Mouse (Mus musculus): ENCODE measurements around the gene Fbxw11.
"Not testable (repeated sequence)": the region's sequence is repeated elsewhere in the genome, so short reads cannot be mapped to it uniquely, and the experiment has no call there.

Fbxw11 gene

DNA sequence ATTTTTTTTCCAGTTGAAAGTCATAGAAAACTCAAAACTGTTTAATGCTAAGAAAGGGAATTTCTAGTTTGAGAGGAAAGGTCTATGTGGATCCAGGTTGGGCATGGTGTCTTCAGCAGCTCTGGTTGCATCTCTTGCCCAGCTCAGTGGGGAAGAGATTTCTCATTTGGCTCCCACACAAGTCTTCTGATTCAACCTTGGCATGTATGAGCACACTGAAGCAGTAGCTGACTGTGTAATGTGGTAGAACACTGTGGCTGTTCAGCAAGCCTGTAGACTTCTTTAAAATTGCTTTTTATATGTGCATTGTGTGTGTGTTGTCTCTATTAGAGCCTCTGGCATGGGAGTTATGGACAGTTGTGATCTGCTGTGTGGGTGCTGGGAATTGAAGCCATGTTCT lies 24.5 kb downstream of the Fbxw11 start:
- Histone ChIP-seq H3K36me3 (ENCODE audit: insufficient read depth, low read length) (peaks cover 16% of the 10 kb centered on the region; the same call in 1 of the 2 replicates), H3K9me3 (ENCODE audit: low read length) (no peaks in the 10 kb centered on the region), H3K4me3 (replicated peaks; ENCODE audit: low read length) (no peak overlapping the region), H3K4me1 (replicated peaks; ENCODE audit: low read depth, low read length) (peaks cover 65% of the 10 kb centered on the region), H3K27me3 (ENCODE audit: insufficient read depth, low read length) (no peaks in the 10 kb centered on the region)
- TF ChIP-seq POU5F1 (IDR thresholded peaks at IDR 0.05; ENCODE audit: borderline replicate concordance, low read length) = no peak
- TF ChIP-seq NANOG (IDR thresholded peaks at IDR 0.05; ENCODE audit: borderline replicate concordance, low read length) = no peak
- TF ChIP-seq CTCF (conservative IDR thresholded peaks at IDR 0.05; ENCODE audit: low read length) = no peak

DNA sequence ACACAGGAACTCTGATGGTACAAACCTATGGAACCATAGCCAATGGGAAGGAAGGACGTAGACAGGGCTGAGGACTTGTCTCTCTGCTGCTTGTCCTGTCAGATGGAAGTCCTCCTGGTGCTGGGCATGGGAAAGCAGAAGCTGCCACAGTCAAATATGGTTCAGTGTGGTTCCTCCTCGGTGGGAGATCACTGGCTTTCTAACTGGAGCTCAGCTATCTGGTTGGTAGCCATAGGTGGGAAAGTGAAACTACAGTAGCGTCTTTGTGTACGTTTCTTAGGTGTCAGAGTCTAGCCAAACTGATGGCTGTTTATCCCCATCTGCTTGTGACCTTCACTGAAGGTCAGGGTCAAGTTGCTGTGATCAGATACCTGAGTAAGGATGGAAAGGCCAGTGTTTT lies 29.0 kb downstream of the Fbxw11 start:
- peaks cover 59% of the 10 kb centered on the region for H3K4me1 ChIP-seq (replicated peaks; ENCODE audit: low read depth, low read length)
- TF ChIP-seq CTCF (conservative IDR thresholded peaks at IDR 0.05; ENCODE audit: low read length) (no peak), NANOG (IDR thresholded peaks at IDR 0.05; ENCODE audit: borderline replicate concordance, low read length) (no peak), POU5F1 (IDR thresholded peaks at IDR 0.05; ENCODE audit: borderline replicate concordance, low read length) (no peak)

DNA sequence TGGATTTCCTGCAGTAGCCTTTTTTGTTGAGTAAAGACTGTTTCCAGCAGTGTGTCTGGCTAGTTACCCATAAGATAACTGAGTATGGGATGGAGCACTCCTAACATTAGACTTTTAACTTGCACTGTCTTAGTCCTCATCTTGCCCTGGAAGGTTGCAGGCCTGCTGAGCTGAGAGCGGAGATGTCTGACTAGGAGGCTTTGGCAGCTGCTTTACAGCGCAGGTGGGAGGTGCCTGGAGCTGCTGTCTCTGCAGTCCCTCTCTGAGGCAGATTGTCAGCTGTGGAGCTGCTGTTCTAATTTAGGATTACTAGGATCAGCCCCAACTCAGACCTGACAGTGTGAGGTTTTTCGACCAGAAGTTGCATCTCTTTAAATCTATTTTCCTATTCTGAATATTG lies 34.3 kb downstream of the Fbxw11 start:
- Histone ChIP-seq H3K4me3 (replicated peaks; ENCODE audit: low read length) (no peak overlapping the region), H3K36me3 (ENCODE audit: insufficient read depth, low read length) (no peaks in the 10 kb centered on the region), H3K9me3 (ENCODE audit: low read length) (no peaks in the 10 kb centered on the region), H3K27me3 (ENCODE audit: insufficient read depth, low read length) (no peaks in the 10 kb centered on the region), H3K4me1 (replicated peaks; ENCODE audit: low read depth, low read length) (peaks cover 72% of the 10 kb centered on the region)
- no peak for TF ChIP-seq NANOG (IDR thresholded peaks at IDR 0.05; ENCODE audit: borderline replicate concordance, low read length)
- TF ChIP-seq CTCF (conservative IDR thresholded peaks at IDR 0.05; ENCODE audit: low read length) = no peak
- no peak for TF ChIP-seq POU5F1 (IDR thresholded peaks at IDR 0.05; ENCODE audit: borderline replicate concordance, low read length)

More for the DNA sequence above, 29.0 kb downstream of the Fbxw11 start:
- no peak overlapping the region for H3K4me3 ChIP-seq (replicated peaks; ENCODE audit: low read length)
- H3K27me3 ChIP-seq (ENCODE audit: insufficient read depth, low read length) = no peaks in the 10 kb centered on the region
- H3K36me3 ChIP-seq (ENCODE audit: insufficient read depth, low read length) = peaks cover 16% of the 10 kb centered on the region; the same call in 1 of the 2 replicates
- H3K9me3 ChIP-seq (ENCODE audit: low read length) = no peaks in the 10 kb centered on the region

DNA sequence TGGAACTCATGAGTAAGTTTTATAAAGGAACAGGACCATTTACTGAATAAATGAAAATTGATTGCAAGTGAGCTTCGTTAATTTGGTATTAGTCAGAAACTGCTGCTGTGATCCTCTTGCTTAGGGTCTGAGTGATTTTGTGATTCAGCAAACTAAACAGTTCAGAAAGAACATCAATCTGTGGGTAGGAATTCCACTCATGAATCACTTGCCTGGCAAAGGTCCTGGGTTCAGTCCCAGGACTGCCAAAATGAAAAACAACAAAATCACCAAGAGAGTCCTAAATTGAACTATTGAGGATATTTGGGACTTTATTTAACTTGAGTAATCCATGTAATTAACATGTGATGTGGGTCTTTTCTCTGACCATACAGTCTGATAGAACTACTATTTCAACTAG lies 35.3 kb downstream of the Fbxw11 start:
- Histone ChIP-seq H3K36me3 (ENCODE audit: insufficient read depth, low read length) (no peaks in the 10 kb centered on the region), H3K4me3 (replicated peaks; ENCODE audit: low read length) (no peak overlapping the region), H3K4me1 (replicated peaks; ENCODE audit: low read depth, low read length) (peaks cover 71% of the 10 kb centered on the region), H3K9me3 (ENCODE audit: low read length) (no peaks in the 10 kb centered on the region), H3K27me3 (ENCODE audit: insufficient read depth, low read length) (no peaks in the 10 kb centered on the region)
- TF ChIP-seq CTCF (conservative IDR thresholded peaks at IDR 0.05; ENCODE audit: low read length) (no peak), NANOG (IDR thresholded peaks at IDR 0.05; ENCODE audit: borderline replicate concordance, low read length) (no peak), POU5F1 (IDR thresholded peaks at IDR 0.05; ENCODE audit: borderline replicate concordance, low read length) (no peak)

DNA sequence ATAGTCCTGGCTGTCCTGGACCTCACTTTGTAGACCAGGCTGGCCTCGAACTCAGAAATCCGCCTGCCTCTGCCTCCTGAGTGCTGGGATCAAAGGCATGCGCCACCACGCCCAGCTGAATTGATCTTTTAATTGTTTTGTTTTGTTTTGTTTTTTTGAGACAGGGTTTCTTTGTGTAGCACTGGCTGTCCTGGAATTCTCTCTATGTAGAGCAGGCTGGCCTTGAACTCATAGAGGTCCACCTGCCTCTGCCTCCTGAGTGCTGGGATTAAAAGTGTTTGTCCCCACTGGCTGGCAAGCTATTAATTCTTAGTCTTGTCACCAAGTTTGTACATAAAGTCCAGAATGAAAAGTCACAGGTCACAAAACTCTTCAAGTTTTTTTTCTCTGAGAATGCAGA lies 36.6 kb downstream of the Fbxw11 start:
- H3K4me3 ChIP-seq (replicated peaks; ENCODE audit: low read length); H3K36me3 ChIP-seq (ENCODE audit: insufficient read depth, low read length); H3K27me3 ChIP-seq (ENCODE audit: insufficient read depth, low read length); H3K9me3 ChIP-seq (ENCODE audit: low read length): not testable (repeated sequence)
- H3K4me1 ChIP-seq (replicated peaks; ENCODE audit: low read depth, low read length) = peaks cover 74% of the 10 kb centered on the region

DNA sequence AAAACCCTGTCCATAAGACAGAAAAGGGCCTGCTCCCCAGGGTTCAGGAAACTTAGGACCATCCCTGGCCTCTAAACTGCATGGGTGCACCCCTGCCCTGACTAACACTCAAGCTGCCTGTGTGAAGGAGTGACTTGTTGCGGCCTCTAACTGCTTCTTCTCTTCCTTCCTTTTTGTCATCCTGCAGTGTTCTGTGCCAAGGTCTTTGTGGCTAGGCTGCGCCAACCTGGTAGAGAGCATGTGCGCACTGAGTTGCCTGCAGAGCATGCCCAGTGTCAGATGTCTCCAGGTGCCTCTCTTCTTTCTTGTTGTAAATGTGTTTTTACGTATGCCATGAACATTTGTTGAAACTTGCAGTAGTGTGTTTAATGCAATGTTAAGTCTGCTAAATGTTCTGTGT lies 37.5 kb downstream of the Fbxw11 start:
- Histone ChIP-seq H3K4me1 (replicated peaks; ENCODE audit: low read depth, low read length) (peaks cover 80% of the 10 kb centered on the region), H3K9me3 (ENCODE audit: low read length) (no peaks in the 10 kb centered on the region), H3K27me3 (ENCODE audit: insufficient read depth, low read length) (no peaks in the 10 kb centered on the region), H3K4me3 (replicated peaks; ENCODE audit: low read length) (peak overlapping the region; percentile 27; the same call in 1 of the 2 replicates), H3K36me3 (ENCODE audit: insufficient read depth, low read length) (no peaks in the 10 kb centered on the region)
- TF ChIP-seq CTCF (conservative IDR thresholded peaks at IDR 0.05; ENCODE audit: low read length) (no peak), POU5F1 (IDR thresholded peaks at IDR 0.05; ENCODE audit: borderline replicate concordance, low read length) (no peak), NANOG (IDR thresholded peaks at IDR 0.05; ENCODE audit: borderline replicate concordance, low read length) (no peak)

DNA sequence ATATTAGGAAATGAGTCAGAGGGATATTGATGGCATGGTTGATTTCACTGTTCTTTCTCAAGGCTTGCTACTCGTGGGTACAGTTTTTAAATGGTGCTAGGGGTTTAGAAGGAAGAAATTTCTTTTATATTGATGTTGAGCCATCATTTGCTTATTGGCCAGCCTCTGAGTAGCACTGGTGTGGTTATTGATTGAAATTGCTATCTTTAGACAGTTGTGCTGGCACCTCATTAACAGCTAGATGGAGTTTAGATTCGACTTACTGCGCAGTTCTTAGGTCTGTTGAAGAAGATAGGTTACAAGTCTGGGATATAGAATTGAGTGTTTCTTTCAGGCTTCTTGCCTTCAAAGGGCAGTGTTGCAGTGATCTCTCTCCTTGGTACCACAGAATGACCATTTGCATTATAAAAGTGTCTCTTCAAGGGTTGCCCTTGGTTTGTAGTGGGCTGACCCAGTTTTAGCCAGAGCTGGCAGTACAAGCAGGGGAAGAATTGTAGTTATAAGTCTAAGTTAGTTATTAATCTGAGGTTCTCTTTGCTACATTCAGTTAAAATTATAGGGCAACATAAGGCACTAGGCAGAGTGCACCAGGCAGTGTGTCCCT lies 38.8 kb downstream of the Fbxw11 start:
- Histone ChIP-seq H3K36me3 (ENCODE audit: insufficient read depth, low read length) (no peaks in the 10 kb centered on the region), H3K4me3 (replicated peaks; ENCODE audit: low read length) (0 out of 2 replicates have a peak overlapping the region, but pooled peaks have one; percentile 18), H3K27me3 (ENCODE audit: insufficient read depth, low read length) (no peaks in the 10 kb centered on the region), H3K4me1 (replicated peaks; ENCODE audit: low read depth, low read length) (peaks cover 80% of the 10 kb centered on the region), H3K9me3 (ENCODE audit: low read length) (no peaks in the 10 kb centered on the region)
- TF ChIP-seq NANOG (IDR thresholded peaks at IDR 0.05; ENCODE audit: borderline replicate concordance, low read length) = 0 out of 2 replicates have a peak, but pooled peaks have one; percentile 7
- TF ChIP-seq POU5F1 (IDR thresholded peaks at IDR 0.05; ENCODE audit: borderline replicate concordance, low read length) = peak; percentile 29; the same call in 1 of the 2 replicates
- no peak for TF ChIP-seq CTCF (conservative IDR thresholded peaks at IDR 0.05; ENCODE audit: low read length)

DNA sequence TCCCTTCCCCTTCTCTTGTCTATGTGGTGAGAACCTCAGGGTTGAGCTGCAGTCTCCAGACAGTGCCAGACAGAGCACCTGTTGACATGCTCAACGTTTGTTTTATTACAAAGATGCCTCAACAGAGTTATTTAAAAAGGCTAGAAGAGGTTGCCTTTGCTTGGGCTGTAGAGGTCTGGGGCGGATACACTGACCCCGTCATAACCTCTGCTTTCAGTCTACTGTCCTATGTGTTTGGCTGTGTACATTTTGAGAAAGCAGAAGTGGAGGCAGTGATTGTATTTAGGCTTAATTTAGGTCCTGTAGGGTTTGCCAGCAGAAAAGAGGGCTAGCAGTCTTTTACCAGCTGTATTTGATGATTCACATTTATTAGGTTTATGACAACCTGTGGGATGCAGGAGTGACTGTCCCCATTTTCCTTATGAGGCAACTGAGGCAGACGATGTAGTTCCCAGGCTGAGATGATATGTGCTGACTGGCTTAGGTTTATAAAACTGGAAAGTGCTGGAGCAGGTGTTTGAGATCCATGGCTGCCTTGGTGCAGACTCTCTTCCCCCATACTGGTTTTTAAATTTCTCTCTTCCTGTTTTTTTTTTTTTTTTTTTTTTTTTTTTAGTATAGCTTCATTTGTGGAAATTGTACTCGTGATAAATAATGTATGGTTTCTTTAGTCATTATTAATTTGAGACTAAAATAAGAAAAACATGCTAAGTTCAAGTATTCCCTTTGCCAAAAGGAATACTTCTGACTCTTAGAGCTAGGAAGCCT lies 40.0 kb downstream of the Fbxw11 start:
- TF ChIP-seq POU5F1 (IDR thresholded peaks at IDR 0.05; ENCODE audit: borderline replicate concordance, low read length) (no peak), CTCF (conservative IDR thresholded peaks at IDR 0.05; ENCODE audit: low read length) (no peak), NANOG (IDR thresholded peaks at IDR 0.05; ENCODE audit: borderline replicate concordance, low read length) (no peak)
- H3K4me3 ChIP-seq (replicated peaks; ENCODE audit: low read length) = no peak overlapping the region
- H3K9me3 ChIP-seq (ENCODE audit: low read length) = no peaks in the 10 kb centered on the region
- peaks cover 69% of the 10 kb centered on the region for H3K4me1 ChIP-seq (replicated peaks; ENCODE audit: low read depth, low read length)
- no peaks in the 10 kb centered on the region for H3K36me3 ChIP-seq (ENCODE audit: insufficient read depth, low read length)
- H3K27me3 ChIP-seq (ENCODE audit: insufficient read depth, low read length) = no peaks in the 10 kb centered on the region

All from E14TG2a.4 (cell line).